Mouse (Mus musculus): ENCODE measurements around the gene Pdcd7. TPM values are rescaled to one million over a fixed set of nuclear protein-coding genes. Genes with fewer than 3 reads are reported as not detected.

Pdcd7 gene
- polyA plus RNA-seq, 1 experiment from 2014 or later = 18.3 TPM

GRCm38 (mm10) chr9:65356971-65357370 is 11.1 kb downstream of the Pdcd7 start:
- Histone ChIP-seq H3K9ac (replicated peaks) (no peak overlapping the region), H3K27me3 (no peaks in the 10 kb centered on the region), H3K36me3 (peaks cover 74% of the 10 kb centered on the region), H3K27ac (no peak overlapping the region), H3K9me3 (no peaks in the 10 kb centered on the region), H3K4me3 (replicated peaks) (no peak overlapping the region), H3K4me2 (no peak overlapping the region), H3K4me1 (replicated peaks) (no peaks in the 10 kb centered on the region)
- WGBS = 98% methylated on average over 2 of the region's 2 CpGs
- ATAC-seq (ENCODE audit: insufficient number of reproducible peaks, insufficient read depth, low FRiP score, low TSS enrichment, low read depth) = no peak

GRCm38 (mm10) chr9:65358956-65359480 is 13.1 kb downstream of the Pdcd7 start:
- Histone ChIP-seq H3K36me3 (peaks cover 76% of the 10 kb centered on the region), H3K4me2 (no peak overlapping the region), H3K4me3 (replicated peaks) (no peak overlapping the region), H3K27ac (no peak overlapping the region), H3K9ac (replicated peaks) (no peak overlapping the region), H3K4me1 (replicated peaks) (no peaks in the 10 kb centered on the region), H3K9me3 (no peaks in the 10 kb centered on the region), H3K27me3 (no peaks in the 10 kb centered on the region)
- ATAC-seq (ENCODE audit: insufficient number of reproducible peaks, insufficient read depth, low FRiP score, low TSS enrichment, low read depth) = no peak
- 91% methylated on average over 1 of the region's 1 CpGs for WGBS

GRCm38 (mm10) chr9:65360641-65361448 is 14.9 kb downstream of the Pdcd7 start, which contains the start of gene Ubap1l:
Gene Ubap1l (plus strand): TSS chr9:65361041.
- Histone ChIP-seq H3K4me3 (replicated peaks) (no peak within 1 kb of the TSS), H3K4me2 (no peak within 1 kb of the TSS), H3K9ac (replicated peaks) (no peak within 1 kb of the TSS), H3K4me1 (replicated peaks) (no peaks in the 10 kb centered on the region), H3K27ac (no peak within 1 kb of the TSS), H3K36me3 (peaks cover 63% of the 10 kb centered on the region), H3K27me3 (no peaks in the 10 kb centered on the region), H3K9me3 (no peaks in the 10 kb centered on the region)
- no peak for ATAC-seq (ENCODE audit: insufficient number of reproducible peaks, insufficient read depth, low FRiP score, low TSS enrichment, low read depth)
- WGBS = 95% methylated on average over 16 of the region's 16 CpGs

- no peak overlapping the region for H3K9ac ChIP-seq (replicated peaks)
- 54% methylated on average over 9 of the region's 9 CpGs for WGBS
- ATAC-seq (ENCODE audit: insufficient number of reproducible peaks, insufficient read depth, low FRiP score, low TSS enrichment, low read depth) = no peak
- H3K27ac ChIP-seq = no peak overlapping the region
- H3K27me3 ChIP-seq = no peaks in the 10 kb centered on the region
- no peaks in the 10 kb centered on the region for H3K4me1 ChIP-seq (replicated peaks)
- H3K9me3 ChIP-seq = no peaks in the 10 kb centered on the region
- H3K4me2 ChIP-seq = no peak overlapping the region
- peaks cover 41% of the 10 kb centered on the region for H3K36me3 ChIP-seq
- no peak overlapping the region for H3K4me3 ChIP-seq (replicated peaks)
Measured at GRCm38 (mm10) chr9:65363684-65364083, 17.8 kb downstream of the Pdcd7 start.

- no peak for ATAC-seq (ENCODE audit: insufficient number of reproducible peaks, insufficient read depth, low FRiP score, low TSS enrichment, low read depth)
Measured at GRCm38 (mm10) chr9:65365721-65366120, 19.8 kb downstream of the Pdcd7 start.

GRCm38 (mm10) chr9:65371756-65372155 is 25.9 kb downstream of the Pdcd7 start:
- H3K9me3 ChIP-seq = no peaks in the 10 kb centered on the region
- no peak overlapping the region for H3K4me2 ChIP-seq
- no peak overlapping the region for H3K4me3 ChIP-seq (replicated peaks)
- WGBS = 78% methylated on average over 24 of the region's 24 CpGs
- H3K9ac ChIP-seq (replicated peaks) = no peak overlapping the region
- no peaks in the 10 kb centered on the region; the same call in 1 of the 2 replicates for H3K4me1 ChIP-seq (replicated peaks)
- no peaks in the 10 kb centered on the region for H3K27me3 ChIP-seq
- H3K36me3 ChIP-seq = peaks cover 10% of the 10 kb centered on the region
- H3K27ac ChIP-seq = no peak overlapping the region
- no peak for ATAC-seq (ENCODE audit: insufficient number of reproducible peaks, insufficient read depth, low FRiP score, low TSS enrichment, low read depth)

More at GRCm38 (mm10) chr9:65365721-65366120, 19.8 kb downstream of the Pdcd7 start:
- Histone ChIP-seq H3K9ac (replicated peaks) (no peak overlapping the region), H3K4me2 (no peak overlapping the region), H3K36me3 (peaks cover 22% of the 10 kb centered on the region), H3K27me3 (no peaks in the 10 kb centered on the region), H3K4me1 (replicated peaks) (no peaks in the 10 kb centered on the region), H3K27ac (no peak overlapping the region), H3K4me3 (replicated peaks) (no peak overlapping the region), H3K9me3 (no peaks in the 10 kb centered on the region)
- 91% methylated on average over 7 of the region's 7 CpGs for WGBS

GRCm38 (mm10) chr9:65372449-65372848 is 26.5 kb downstream of the Pdcd7 start:
- Histone ChIP-seq H3K4me2 (no peak overlapping the region), H3K4me3 (replicated peaks) (no peak overlapping the region), H3K9ac (replicated peaks) (no peak overlapping the region), H3K9me3 (no peaks in the 10 kb centered on the region), H3K4me1 (replicated peaks) (no peaks in the 10 kb centered on the region; the same call in 1 of the 2 replicates), H3K27ac (no peak overlapping the region), H3K27me3 (no peaks in the 10 kb centered on the region), H3K36me3 (peaks cover 16% of the 10 kb centered on the region)
- WGBS = 72% methylated on average over 4 of the region's 4 CpGs
- no peak for ATAC-seq (ENCODE audit: insufficient number of reproducible peaks, insufficient read depth, low FRiP score, low TSS enrichment, low read depth)

GRCm38 (mm10) chr9:65374468-65375162 is 28.7 kb downstream of the Pdcd7 start:
- Histone ChIP-seq H3K27ac (0 out of 2 replicates have a peak overlapping the region, but pooled peaks have one; percentile 29), H3K4me1 (replicated peaks) (no peaks in the 10 kb centered on the region; the same call in 1 of the 2 replicates), H3K9ac (replicated peaks) (no peak overlapping the region), H3K9me3 (no peaks in the 10 kb centered on the region), H3K27me3 (no peaks in the 10 kb centered on the region), H3K36me3 (peaks cover 21% of the 10 kb centered on the region), H3K4me3 (replicated peaks) (no peak overlapping the region), H3K4me2 (no peak overlapping the region)
- WGBS = 54% methylated on average over 5 of the region's 5 CpGs
- no peak for ATAC-seq (ENCODE audit: insufficient number of reproducible peaks, insufficient read depth, low FRiP score, low TSS enrichment, low read depth)

GRCm38 (mm10) chr9:65375163-65375934 is 29.4 kb downstream of the Pdcd7 start:
- no peak overlapping the region for H3K4me2 ChIP-seq
- H3K27ac ChIP-seq = 0 out of 2 replicates have a peak overlapping the region, but pooled peaks have one; percentile 29
- H3K27me3 ChIP-seq = no peaks in the 10 kb centered on the region
- H3K9me3 ChIP-seq = no peaks in the 10 kb centered on the region
- ATAC-seq (ENCODE audit: insufficient number of reproducible peaks, insufficient read depth, low FRiP score, low TSS enrichment, low read depth) = no peak; the same call in 1 of the 2 replicates
- no peak overlapping the region for H3K4me3 ChIP-seq (replicated peaks)
- H3K9ac ChIP-seq (replicated peaks) = 0 out of 2 replicates have a peak overlapping the region, but pooled peaks have one; percentile 3
- peaks cover 21% of the 10 kb centered on the region for H3K36me3 ChIP-seq
- WGBS = 77% methylated on average over 9 of the region's 9 CpGs
- H3K4me1 ChIP-seq (replicated peaks) = no peaks in the 10 kb centered on the region; the same call in 1 of the 2 replicates

GRCm38 (mm10) chr9:65381017-65381590 is 35.2 kb downstream of the Pdcd7 start:
- H3K27ac ChIP-seq = no peak overlapping the region
- WGBS = 78% methylated on average over 4 of the region's 4 CpGs
- H3K36me3 ChIP-seq = peaks cover 14% of the 10 kb centered on the region; the same call in 1 of the 2 replicates
- H3K4me1 ChIP-seq (replicated peaks) = peaks cover 3% of the 10 kb centered on the region; the same call in 1 of the 2 replicates
- ATAC-seq (ENCODE audit: insufficient number of reproducible peaks, insufficient read depth, low FRiP score, low TSS enrichment, low read depth) = no peak
- no peaks in the 10 kb centered on the region for H3K27me3 ChIP-seq
- no peak overlapping the region for H3K4me3 ChIP-seq (replicated peaks)
- H3K4me2 ChIP-seq = no peak overlapping the region
- H3K9ac ChIP-seq (replicated peaks) = no peak overlapping the region
- no peaks in the 10 kb centered on the region for H3K9me3 ChIP-seq

All from limb, embryonic 12.5 days (tissue).